Mouse (Mus musculus) fat pad, adult 2 months (tissue): ENCODE data around the gene Dnah14.

Experiments
- DNase-seq: peaks from one replicate; pipeline ENCODE4 v3.0.0-alpha.2; 2011; ENCODE audit warnings: low read depth, low spot score; ENCODE audit errors: extremely low read depth

Gene Dnah14

GRCm38 (mm10) chr1:181599376-181599775 lies 23.0 kb downstream of the Dnah14 start:
- DNase-seq = no peak

DNA sequence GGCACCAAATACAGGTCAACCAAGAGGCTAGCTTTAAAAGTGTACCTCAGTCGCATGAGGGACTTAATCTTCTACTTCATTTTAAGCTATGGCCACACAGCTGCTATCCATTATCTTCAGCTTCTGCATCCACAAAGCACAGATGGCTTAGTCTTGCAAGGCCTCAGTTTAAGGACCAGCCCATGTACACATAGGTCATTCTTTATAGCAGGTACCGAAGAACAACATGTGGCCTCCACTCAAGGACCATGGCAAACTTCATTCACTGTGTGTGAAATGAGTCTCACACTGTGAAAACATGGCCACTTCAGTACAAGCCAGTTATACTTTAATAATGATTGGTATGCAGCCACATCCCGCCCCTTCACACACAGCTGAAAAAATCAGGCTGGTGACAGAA lies 34.8 kb downstream of the Dnah14 start:
- DNase-seq = no peak

- no peak for DNase-seq
These were observed 39.6 kb downstream of the Dnah14 start for GRCm38 (mm10) chr1:181615866-181616491.

- DNase-seq = no peak
These were observed 41.0 kb downstream of the Dnah14 start for GRCm38 (mm10) chr1:181617332-181617731.

GRCm38 (mm10) chr1:181623149-181623680 lies 46.9 kb downstream of the Dnah14 start:
- DNase-seq = no peak

- no peak for DNase-seq
These were observed 48.5 kb downstream of the Dnah14 start for GRCm38 (mm10) chr1:181624876-181625275.

DNA sequence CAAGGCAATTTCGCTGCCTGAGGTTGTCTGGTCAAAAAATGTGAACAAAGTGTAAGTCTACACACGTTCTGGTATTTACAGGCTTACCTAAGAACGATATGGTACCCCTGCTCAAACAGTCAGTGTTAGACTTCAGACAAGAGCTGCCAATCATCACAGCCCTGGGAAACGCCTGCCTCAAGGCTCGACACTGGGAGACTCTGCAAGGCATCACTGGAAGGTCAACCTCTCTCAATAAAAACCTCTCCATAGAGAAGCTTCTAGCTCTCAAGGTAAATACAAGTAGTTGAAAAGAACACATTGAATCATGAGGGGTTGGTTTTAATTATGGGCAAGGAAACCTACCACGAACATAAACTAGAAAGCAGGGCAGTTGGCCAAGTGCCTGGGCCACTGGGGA lies 51.9 kb downstream of the Dnah14 start:
- no peak for DNase-seq

DNA sequence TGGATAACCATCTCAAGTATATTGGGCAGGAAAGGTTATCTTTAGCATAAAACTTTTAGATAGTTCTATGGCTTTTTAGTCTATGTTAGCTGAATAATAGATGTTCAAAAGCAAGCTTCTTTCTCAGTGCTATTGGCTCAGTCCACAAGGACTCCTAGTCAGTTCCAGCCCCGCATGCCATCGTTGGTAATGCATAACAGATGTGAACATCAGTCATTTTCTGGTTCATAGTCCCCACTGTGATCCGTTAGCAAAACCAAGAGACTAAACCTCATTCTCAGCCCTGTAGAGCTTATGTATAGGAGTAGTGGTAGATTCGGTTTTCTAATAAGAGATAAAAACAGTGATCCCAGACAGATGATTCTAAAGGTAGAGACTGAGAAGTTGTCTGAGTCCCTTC lies 55.0 kb downstream of the Dnah14 start:
- DNase-seq = no peak

- no peak for DNase-seq
These were observed 61.8 kb downstream of the Dnah14 start for GRCm38 (mm10) chr1:181637997-181638713.

DNA sequence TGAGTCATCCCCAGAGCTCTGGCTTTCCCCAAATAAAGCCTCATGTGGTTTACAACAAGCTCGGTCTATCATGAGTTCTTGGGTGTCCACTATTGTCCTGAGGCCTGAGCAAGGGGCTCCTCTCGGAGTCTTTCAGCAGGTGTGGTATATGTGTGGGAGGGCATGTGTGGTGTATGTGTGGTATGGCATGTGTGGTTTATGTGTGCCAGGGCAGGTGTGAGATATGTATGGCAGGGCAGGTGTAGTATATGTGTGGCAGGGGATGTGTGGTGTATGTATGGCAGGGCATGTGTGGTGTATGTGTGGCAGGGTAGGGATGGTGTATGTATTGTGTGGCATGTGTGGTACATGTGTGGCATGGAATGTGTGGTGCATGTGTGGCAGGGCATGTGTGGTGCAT lies 64.0 kb downstream of the Dnah14 start:
- no peak for DNase-seq

GRCm38 (mm10) chr1:181647467-181647866 lies 71.1 kb downstream of the Dnah14 start:
- DNase-seq = no peak

GRCm38 (mm10) chr1:181653481-181653880 lies 77.1 kb downstream of the Dnah14 start:
- DNase-seq = no peak

DNA sequence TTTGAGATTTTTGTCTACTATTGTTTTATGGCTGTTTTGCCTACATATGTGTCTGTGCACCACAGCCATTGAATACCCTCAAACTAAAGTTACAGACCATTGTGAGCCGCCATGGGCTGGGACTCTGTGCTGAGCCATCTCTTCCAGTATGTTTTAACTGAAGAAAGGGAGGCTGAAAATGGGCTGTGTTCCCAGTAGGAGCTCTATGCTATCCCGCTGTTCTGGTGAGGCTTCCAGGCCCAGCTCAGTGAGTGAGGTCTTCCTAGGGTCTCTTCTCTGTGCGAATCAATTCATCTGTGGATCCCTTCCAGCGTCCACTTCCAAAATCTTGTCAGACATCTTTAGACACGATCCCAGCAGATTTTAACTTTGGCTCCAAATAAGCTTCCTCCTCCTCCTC lies 80.1 kb downstream of the Dnah14 start:
- no peak for DNase-seq

- DNase-seq = no peak
These were observed 90.4 kb downstream of the Dnah14 start for GRCm38 (mm10) chr1:181666801-181667200.

GRCm38 (mm10) chr1:181694729-181695498 lies 118.6 kb downstream of the Dnah14 start:
- DNase-seq = no peak

- DNase-seq = no peak
These were observed 152.3 kb downstream of the Dnah14 start for GRCm38 (mm10) chr1:181728707-181729106.

DNA sequence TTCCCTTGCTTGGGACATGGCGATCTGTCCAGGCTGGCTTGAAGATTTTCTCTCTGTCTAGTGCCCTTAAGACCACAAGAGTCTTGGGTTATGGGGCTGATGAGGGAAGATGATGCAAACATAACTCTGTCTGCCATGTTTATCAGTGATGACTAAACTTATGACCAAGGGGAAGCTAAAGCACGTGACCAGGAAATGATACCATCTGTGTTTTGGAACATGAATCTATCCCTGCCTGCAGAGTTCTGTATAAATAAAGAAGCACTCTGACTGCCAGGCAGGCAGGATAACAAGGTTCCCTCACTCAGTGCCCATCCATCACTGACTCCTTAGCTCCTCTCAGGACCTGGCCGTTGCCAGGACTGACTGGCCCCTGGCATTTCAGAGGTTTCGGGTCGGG lies 157.2 kb downstream of the Dnah14 start:
- no peak for DNase-seq

DNA sequence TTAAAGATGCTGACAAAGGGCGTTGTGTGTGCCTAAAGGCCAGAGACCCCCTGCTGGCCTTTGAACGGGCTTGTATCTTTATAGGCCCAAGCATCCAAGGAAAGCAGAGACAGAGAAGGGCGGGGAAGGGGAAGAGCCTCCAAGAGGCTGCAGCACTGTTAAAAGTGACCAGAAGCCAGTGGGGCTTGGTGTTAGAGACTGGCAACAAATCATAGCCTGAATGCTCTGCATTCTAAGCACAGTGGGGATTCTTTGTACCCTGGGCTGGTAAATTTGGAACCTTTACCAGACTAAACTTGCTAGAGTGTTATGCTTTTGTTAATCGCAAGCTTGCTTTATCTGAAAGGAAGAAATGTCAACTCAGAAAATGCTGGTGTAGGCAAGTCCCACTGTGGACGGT lies 163.9 kb downstream of the Dnah14 start:
- no peak for DNase-seq

DNA sequence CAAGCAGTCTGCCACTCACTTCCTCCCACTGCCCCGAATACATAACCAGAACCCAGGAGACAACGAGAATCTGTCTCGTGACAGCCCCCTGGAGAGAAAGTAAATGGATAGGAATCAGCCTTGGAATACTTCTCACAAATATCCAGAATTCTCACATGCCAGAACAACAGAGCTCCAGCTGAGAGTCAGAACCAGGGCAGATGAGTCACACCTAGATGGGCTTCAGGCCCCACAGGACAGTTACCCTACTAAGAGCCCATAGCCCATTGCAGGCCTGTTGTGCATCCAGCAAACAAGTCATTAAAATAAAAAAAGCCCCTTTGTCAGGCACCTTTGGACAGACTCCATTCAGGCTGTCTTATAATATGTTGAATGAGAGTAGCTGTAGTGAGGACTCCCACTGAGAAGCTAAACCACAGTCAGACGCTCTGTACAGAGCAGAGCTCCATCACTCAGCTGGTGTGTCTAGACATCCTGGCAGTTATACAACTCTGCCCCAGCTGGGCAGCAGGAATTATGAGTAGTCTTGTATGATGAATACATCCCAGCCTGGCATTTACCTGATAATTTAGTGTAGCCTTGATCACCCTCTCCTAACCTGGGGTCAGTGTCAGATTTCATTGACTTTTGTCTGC lies 166.0 kb downstream of the Dnah14 start:
- DNase-seq = no peak

DNA sequence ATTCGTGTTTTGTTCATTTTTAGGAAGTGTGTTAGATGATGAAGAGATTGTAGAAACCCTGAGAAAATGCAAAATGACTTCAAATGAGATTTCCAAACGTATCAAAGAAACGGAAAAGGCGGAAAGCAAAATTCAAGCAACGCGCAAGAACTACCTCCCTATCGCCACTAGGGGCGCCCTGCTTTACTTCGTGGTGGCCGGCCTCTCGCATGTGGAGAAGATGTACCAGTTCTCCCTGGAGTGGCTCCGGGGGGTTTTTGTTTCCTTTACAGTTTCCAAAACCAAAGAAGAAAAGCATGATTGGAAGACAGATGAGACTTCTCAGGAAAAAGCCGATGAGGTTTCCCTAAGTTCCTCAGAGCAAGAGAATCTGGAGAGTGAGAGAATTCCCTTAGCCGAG lies 193.0 kb downstream of the Dnah14 start:
- DNase-seq = no peak

- no peak for DNase-seq
These were observed 195.5 kb downstream of the Dnah14 start for GRCm38 (mm10) chr1:181771871-181772270.
